Mouse (Mus musculus) embryo, embryonic 11 days (tissue): ENCODE measurements around the gene Taf10.

Experiments
- DNase-seq: peaks from one replicate; pipeline ENCODE4 v3.0.0-alpha.2; 2015

Taf10 gene

GRCm38 (mm10) chr7:105743926-105744590 is at the start of gene Taf10:
Gene Taf10 (minus strand): TSS chr7:105744361.
- DNase-seq: peak; percentile 97

- DNase-seq: no peak
These were observed 49.5 kb upstream of the Taf10 start for GRCm38 (mm10) chr7:105793701-105794100.

- no peak for DNase-seq
These were observed 47.0 kb upstream of the Taf10 start for GRCm38 (mm10) chr7:105791147-105791546.

GRCm38 (mm10) chr7:105787285-105788140 is 43.4 kb upstream of the Taf10 start, which contains the start of gene Dchs1:
Gene Dchs1 (minus strand): TSS chr7:105787654.
- peak; percentile 84 for DNase-seq

- DNase-seq: peak; percentile 52
These were observed 42.5 kb upstream of the Taf10 start for GRCm38 (mm10) chr7:105786506-105787284.

- peak; percentile 29 for DNase-seq
These were observed 40.4 kb upstream of the Taf10 start for GRCm38 (mm10) chr7:105784556-105784955.

- DNase-seq: no peak
These were observed 39.7 kb upstream of the Taf10 start for GRCm38 (mm10) chr7:105783861-105784260.

GRCm38 (mm10) chr7:105778553-105779265 is 34.5 kb upstream of the Taf10 start:
- DNase-seq: peak; percentile 67

- peak; percentile 86 for DNase-seq
These were observed 33.8 kb upstream of the Taf10 start for GRCm38 (mm10) chr7:105777797-105778552.

GRCm38 (mm10) chr7:105777316-105777715 is 33.2 kb upstream of the Taf10 start:
- DNase-seq: no peak

- DNase-seq: no peak
These were observed 31.9 kb upstream of the Taf10 start for GRCm38 (mm10) chr7:105776026-105776425.

GRCm38 (mm10) chr7:105774661-105775060 is 30.5 kb upstream of the Taf10 start:
- DNase-seq: no peak

GRCm38 (mm10) chr7:105773041-105773440 is 28.9 kb upstream of the Taf10 start:
- DNase-seq: no peak

- no peak for DNase-seq
These were observed 28.2 kb upstream of the Taf10 start for GRCm38 (mm10) chr7:105772331-105772730.

- DNase-seq: no peak
These were observed 25.8 kb upstream of the Taf10 start for GRCm38 (mm10) chr7:105769959-105770358.

GRCm38 (mm10) chr7:105767729-105768165 is 23.6 kb upstream of the Taf10 start:
- peak; percentile 69 for DNase-seq

- no peak for DNase-seq
These were observed 20.2 kb upstream of the Taf10 start for GRCm38 (mm10) chr7:105764331-105764730.

GRCm38 (mm10) chr7:105762517-105763270 is 18.5 kb upstream of the Taf10 start:
- DNase-seq: peak; percentile 26

- no peak for DNase-seq
These were observed 17.8 kb upstream of the Taf10 start for GRCm38 (mm10) chr7:105761813-105762484.

- DNase-seq: no peak
These were observed 9.1 kb upstream of the Taf10 start for GRCm38 (mm10) chr7:105753281-105753680.
